Comparison of ENCODE assay signal across 13 mouse cellular contexts in genomic region chr7:119997066-119997465, GRCm38 (mm10).
DNase-seq lines count a peak whose midpoint lies in the region.
"Had no signal": no experiment of that assay in that cellular context is flagged by ENCODE, and none has a peak within 500 bp of the region (broad histone marks: within the 10 kb centered on the region; RNA-seq: fewer than 3 reads in every experiment).

No protein-coding gene starts in this region.

- DNase-seq in gastrocnemius, adult 18-20 months (ENCODE audit: low spot score) = peak; percentile 32
- DNase-seq in gastrocnemius, adult 8-10 months (ENCODE audit: low spot score in 2 of 2) = no peak
- peak; percentile 8 for DNase-seq in ovary, postnatal 36 days (ENCODE audit: low spot score)
- DNase-seq in ovary, adult 18-20 months (ENCODE audit: low spot score) = no peak
- peak; percentile 24 for DNase-seq in gonadal fat pad, adult 2 months (ENCODE audit: low read depth)
- DNase-seq in neural tube, embryonic 10.5 days (ENCODE audit: extremely low spot score, low spot score) = no peak
- DNase-seq: cerebellum, adult 18-20 months; cerebellum, adult 9-11 months; cerebellum, postnatal 36 days; forebrain, postnatal 0 days; gastrocnemius, postnatal 10 days; heart, postnatal 14 days; kidney, adult 11 months had no signal

Comparison
In these comparisons a context has a peak if more than half of its experiments do, and no peak if none do; other contexts are left out.
1. DNase-seq: peak in gastrocnemius, adult 18-20 months (single experiment), ovary, postnatal 36 days (single experiment) and gonadal fat pad, adult 2 months (single experiment); none in gastrocnemius, adult 8-10 months (0 of 2), ovary, adult 18-20 months (single experiment) and neural tube, embryonic 10.5 days (single experiment).